23 mouse cellular contexts compared by ENCODE assay signal in the genomic region with DNA sequence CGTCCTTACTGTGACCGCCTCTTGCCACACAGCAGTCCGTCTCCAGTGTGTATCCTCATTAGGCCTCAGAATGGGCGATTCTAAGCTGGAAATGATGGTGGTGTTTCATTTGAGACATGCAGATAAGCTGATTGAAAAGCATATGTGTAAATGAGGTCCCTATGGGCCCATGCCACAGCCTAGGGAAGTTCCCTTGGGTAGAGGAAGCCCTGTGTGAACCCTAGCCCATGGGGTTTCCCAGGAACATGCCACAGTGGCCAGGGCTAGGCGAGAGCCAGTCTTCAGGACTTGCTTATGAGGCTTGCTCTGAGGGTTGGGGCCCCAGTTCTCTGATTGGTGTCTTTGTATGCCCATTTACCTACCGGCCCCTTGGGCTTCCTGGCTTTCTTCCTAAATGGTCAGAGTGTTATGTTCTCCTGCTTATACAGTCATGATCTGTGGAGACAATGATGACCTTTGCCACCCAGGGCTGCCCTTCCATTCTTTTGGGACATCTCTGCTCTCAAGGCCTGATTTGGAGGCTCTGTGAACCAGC.
DNase-seq lines count a peak whose midpoint lies in the region; ATAC-seq and TF ChIP-seq lines count a peak whose summit lies in the region.
"Had no signal": no experiment of that assay in that cellular context is flagged by ENCODE, and none has a peak within 500 bp of the region (broad histone marks: within the 10 kb centered on the region; RNA-seq: fewer than 3 reads in every experiment).

No protein-coding gene starts in this region.

- DNase-seq in CH12.LX (ENCODE audit: extremely low read depth): peak; percentile 92
- DNase-seq in forebrain, embryonic 14.5 days (ENCODE audit: low spot score): no peak
- DNase-seq in left cerebral cortex, postnatal 25 days (ENCODE audit: low spot score in 2 of 2): no peak
- DNase-seq: adrenal gland, adult 8-10 months; adrenal gland, postnatal 14 days; adrenal gland, postnatal 36 days; cerebellum, adult 11-12 months; cerebellum, adult 2 months; cerebellum, adult 9-10 months; cerebellum, postnatal 10 days; cerebellum, postnatal 25 days had no signal

- H3K9ac ChIP-seq in intestine, embryonic 16.5 days (ENCODE audit: low read depth, low read length): no peak overlapping the region
- H3K9ac ChIP-seq in intestine, embryonic 15.5 days: no peak overlapping the region
- H3K9ac ChIP-seq in midbrain, embryonic 13.5 days (replicated peaks): no peak overlapping the region
- H3K9ac ChIP-seq in midbrain, embryonic 15.5 days: no peak overlapping the region
- H3K9ac ChIP-seq in CH12.LX (ENCODE audit: insufficient read depth, low read depth): 0 out of 2 replicates have a peak overlapping the region, but pooled peaks have one; percentile 25
- no peak overlapping the region for H3K9ac ChIP-seq in intestine, postnatal 0 days (ENCODE audit: low read depth, low read length)
- H3K9ac ChIP-seq in forebrain, embryonic 14.5 days (ENCODE audit: low read length): no peak overlapping the region
- H3K9ac ChIP-seq: embryonic facial prominence, embryonic 12.5 days; forebrain, embryonic 13.5 days had no signal

- H3K4me3 ChIP-seq in intestine, embryonic 16.5 days (ENCODE audit: low read length): no peak overlapping the region
- no peak overlapping the region for H3K4me3 ChIP-seq in intestine, embryonic 15.5 days (replicated peaks)
- no peak overlapping the region for H3K4me3 ChIP-seq in midbrain, embryonic 13.5 days (replicated peaks)
- H3K4me3 ChIP-seq in midbrain, embryonic 15.5 days: no peak overlapping the region
- H3K4me3 ChIP-seq in CH12.LX (replicated peaks in 1 of 3; ENCODE audit: low read depth in 2 of 3, low read length in 2 of 3, poor library complexity in 1 of 3): no peak overlapping the region
- H3K4me3 ChIP-seq in intestine, postnatal 0 days (ENCODE audit: low read depth, low read length): no peak overlapping the region
- no peak overlapping the region for H3K4me3 ChIP-seq in forebrain, embryonic 14.5 days (ENCODE audit: low read depth, low read length)
- H3K4me3 ChIP-seq: embryonic facial prominence, embryonic 10.5 days; embryonic facial prominence, embryonic 12.5 days; forebrain, embryonic 13.5 days had no signal

- H3K4me1 ChIP-seq in intestine, embryonic 16.5 days (ENCODE audit: control insufficient read depth, insufficient read depth, low read length): no peaks in the 10 kb centered on the region
- no peaks in the 10 kb centered on the region for H3K4me1 ChIP-seq in intestine, embryonic 15.5 days (replicated peaks)
- H3K4me1 ChIP-seq in midbrain, embryonic 13.5 days (replicated peaks): no peaks in the 10 kb centered on the region
- H3K4me1 ChIP-seq in midbrain, embryonic 15.5 days: no peaks in the 10 kb centered on the region
- peaks cover 16 to 65% of the 10 kb centered on the region in 2 experiments for H3K4me1 ChIP-seq in CH12.LX (ENCODE audit: control insufficient read depth in 1 of 2, insufficient read depth in 2 of 2)
- H3K4me1 ChIP-seq in intestine, postnatal 0 days (replicated peaks; ENCODE audit: control insufficient read depth, insufficient read depth, low read length): 0 out of 2 replicates have a peak, but pooled peaks cover 4% of the 10 kb centered on the region
- H3K4me1 ChIP-seq in forebrain, embryonic 14.5 days (ENCODE audit: control insufficient read depth, insufficient read depth, low read length): no peaks in the 10 kb centered on the region
- H3K4me1 ChIP-seq: embryonic facial prominence, embryonic 10.5 days; embryonic facial prominence, embryonic 12.5 days; forebrain, embryonic 13.5 days had no signal

- ATAC-seq in intestine, embryonic 16.5 days: 0 out of 2 replicates have a peak, but pooled peaks have one; percentile 48
- ATAC-seq in intestine, embryonic 15.5 days: no peak
- no peak for ATAC-seq in midbrain, embryonic 13.5 days
- no peak for ATAC-seq in midbrain, embryonic 15.5 days (replicated peaks)
- ATAC-seq in intestine, postnatal 0 days: peak; percentile 65; the same call in 1 of the 2 replicates
- no peak for ATAC-seq in forebrain, embryonic 14.5 days
- ATAC-seq: activated CD4-positive, CD25-positive, alpha-beta regulatory T cell, adult 4 months; forebrain, embryonic 13.5 days; forebrain, embryonic 16.5 days; Patski had no signal

- H3K9me3 ChIP-seq in intestine, embryonic 16.5 days (ENCODE audit: control insufficient read depth, low read length): no peaks in the 10 kb centered on the region
- H3K9me3 ChIP-seq in intestine, embryonic 15.5 days: no peaks in the 10 kb centered on the region
- no peaks in the 10 kb centered on the region for H3K9me3 ChIP-seq in midbrain, embryonic 13.5 days
- H3K9me3 ChIP-seq in midbrain, embryonic 15.5 days: no peaks in the 10 kb centered on the region
- H3K9me3 ChIP-seq in CH12.LX (replicated peaks; ENCODE audit: low read length): no peaks in the 10 kb centered on the region
- no peaks in the 10 kb centered on the region for H3K9me3 ChIP-seq in intestine, postnatal 0 days (ENCODE audit: control insufficient read depth)
- H3K9me3 ChIP-seq in forebrain, embryonic 14.5 days (replicated peaks; ENCODE audit: control insufficient read depth, low read length): no peaks in the 10 kb centered on the region
- H3K9me3 ChIP-seq: embryonic facial prominence, embryonic 10.5 days; embryonic facial prominence, embryonic 12.5 days; forebrain, embryonic 13.5 days; G1E had no signal

- peak; percentile 71 for TF ChIP-seq EP300 in CH12.LX (IDR thresholded peaks at IDR 0.05; ENCODE audit: low read length)

- intact Hi-C loops in left cerebral cortex, postnatal 25 days (cut with DNase I): no loop called here

- WGBS in intestine, embryonic 16.5 days: 70% methylated on average over 6 of the region's 6 CpGs
- WGBS in intestine, embryonic 15.5 days: 69% methylated on average over 6 of the region's 6 CpGs
- 88% methylated on average over 6 of the region's 6 CpGs for WGBS in midbrain, embryonic 13.5 days
- WGBS in midbrain, embryonic 15.5 days: 84% methylated on average over 6 of the region's 6 CpGs
- 65% methylated on average over 6 of the region's 6 CpGs for WGBS in intestine, postnatal 0 days
- WGBS in forebrain, embryonic 14.5 days: 84% methylated on average over 6 of the region's 6 CpGs

- no peaks in the 10 kb centered on the region for H3K27me3 ChIP-seq in intestine, embryonic 16.5 days (replicated peaks; ENCODE audit: control insufficient read depth, insufficient read depth, low read length)
- H3K27me3 ChIP-seq in intestine, embryonic 15.5 days (replicated peaks): no peaks in the 10 kb centered on the region
- H3K27me3 ChIP-seq in midbrain, embryonic 13.5 days: no peaks in the 10 kb centered on the region
- no peaks in the 10 kb centered on the region for H3K27me3 ChIP-seq in midbrain, embryonic 15.5 days (replicated peaks)
- no peaks in the 10 kb centered on the region for H3K27me3 ChIP-seq in CH12.LX (replicated peaks)
- no peaks in the 10 kb centered on the region for H3K27me3 ChIP-seq in intestine, postnatal 0 days (replicated peaks; ENCODE audit: control insufficient read depth, insufficient read depth, low read length)
- no peaks in the 10 kb centered on the region for H3K27me3 ChIP-seq in forebrain, embryonic 14.5 days (replicated peaks; ENCODE audit: control insufficient read depth, insufficient read depth, low read length)
- H3K27me3 ChIP-seq: embryonic facial prominence, embryonic 12.5 days; forebrain, embryonic 13.5 days; Patski had no signal

- TF ChIP-seq RAD21 in CH12.LX (IDR thresholded peaks at IDR 0.05; ENCODE audit: low read depth, low read length): no peak

- no peak for TF ChIP-seq CTCF in CH12.LX (conservative IDR thresholded peaks at IDR 0.05 in 1 of 2, IDR thresholded peaks at IDR 0.05 in 1 of 2; ENCODE audit: low read depth in 2 of 2, low read length in 2 of 2)
- no peak for TF ChIP-seq CTCF in intestine, postnatal 0 days (IDR thresholded peaks at IDR 0.05; ENCODE audit: low read depth)

- H3K79me2 ChIP-seq in CH12.LX (replicated peaks; ENCODE audit: control insufficient read depth, extremely low read depth, insufficient read depth, poor library complexity, severe bottlenecking): no peaks in the 10 kb centered on the region; the same call in 1 of the 2 replicates

- dilution Hi-C loops in CH12.LX (cut with MboI; ENCODE audit: extremely low pct_ligation_motif_present, extremely low pct_unique_long_range_greater_than_20kb, low sequenced_read_pairs): no loop called here

- no peak overlapping the region for H3K4me2 ChIP-seq in intestine, embryonic 16.5 days (ENCODE audit: low read depth, low read length)
- no peak overlapping the region for H3K4me2 ChIP-seq in intestine, embryonic 15.5 days (replicated peaks)
- no peak overlapping the region for H3K4me2 ChIP-seq in midbrain, embryonic 13.5 days (replicated peaks)
- no peak overlapping the region for H3K4me2 ChIP-seq in midbrain, embryonic 15.5 days
- H3K4me2 ChIP-seq in CH12.LX (ENCODE audit: insufficient read depth, low read depth, poor library complexity, severe bottlenecking): peak overlapping the region; percentile 64
- H3K4me2 ChIP-seq in intestine, postnatal 0 days (replicated peaks; ENCODE audit: low read depth): no peak overlapping the region
- H3K4me2 ChIP-seq in forebrain, embryonic 14.5 days (ENCODE audit: low read length): no peak overlapping the region
- H3K4me2 ChIP-seq: embryonic facial prominence, embryonic 12.5 days; forebrain, embryonic 13.5 days had no signal

- in situ Hi-C loops in CH12.LX (cut with MboI; ENCODE audit: low pct_ligation_motif_present, low pct_unique_long_range_greater_than_20kb, low sequenced_read_pairs): no loop called here

- peak; percentile 26; the same call in 1 of the 2 replicates for TF ChIP-seq POLR2A in CH12.LX (IDR thresholded peaks at IDR 0.05; ENCODE audit: low read depth, low read length)

- no peak overlapping the region for H3K27ac ChIP-seq in intestine, embryonic 16.5 days (ENCODE audit: low read length)
- H3K27ac ChIP-seq in intestine, embryonic 15.5 days: no peak overlapping the region
- peak overlapping the region; percentile 16; the same call in 1 of the 2 replicates for H3K27ac ChIP-seq in midbrain, embryonic 13.5 days
- no peak overlapping the region for H3K27ac ChIP-seq in midbrain, embryonic 15.5 days
- peak overlapping the region; percentile 54; the same call in 1 of the 2 replicates for H3K27ac ChIP-seq in CH12.LX (ENCODE audit: insufficient read depth, low read depth)
- H3K27ac ChIP-seq in intestine, postnatal 0 days (ENCODE audit: low read depth, low read length): no peak overlapping the region
- H3K27ac ChIP-seq in forebrain, embryonic 14.5 days (ENCODE audit: low read depth, low read length): no peak overlapping the region
- H3K27ac ChIP-seq: embryonic facial prominence, embryonic 10.5 days; embryonic facial prominence, embryonic 12.5 days; forebrain, embryonic 13.5 days had no signal

- no peaks in the 10 kb centered on the region for H3K36me3 ChIP-seq in intestine, embryonic 16.5 days (ENCODE audit: control insufficient read depth, insufficient read depth, low read length)
- no peaks in the 10 kb centered on the region for H3K36me3 ChIP-seq in intestine, embryonic 15.5 days
- H3K36me3 ChIP-seq in midbrain, embryonic 13.5 days: no peaks in the 10 kb centered on the region
- H3K36me3 ChIP-seq in midbrain, embryonic 15.5 days (replicated peaks): no peaks in the 10 kb centered on the region
- H3K36me3 ChIP-seq in CH12.LX (replicated peaks in 1 of 2; ENCODE audit: control insufficient read depth in 1 of 2, insufficient read depth in 1 of 2, low read length in 1 of 2): peaks cover 0 to 17% of the 10 kb centered on the region in 2 experiments
- no peaks in the 10 kb centered on the region for H3K36me3 ChIP-seq in intestine, postnatal 0 days (ENCODE audit: control insufficient read depth, insufficient read depth)
- H3K36me3 ChIP-seq in forebrain, embryonic 14.5 days (ENCODE audit: control insufficient read depth, insufficient read depth, low read length): no peaks in the 10 kb centered on the region
- H3K36me3 ChIP-seq: embryonic facial prominence, embryonic 10.5 days; embryonic facial prominence, embryonic 12.5 days had no signal

Comparison
In these comparisons a context has a peak if more than half of its experiments do, and no peak if none do; other contexts are left out.
1. ATAC-seq: peak in intestine, embryonic 16.5 days (single experiment) and intestine, postnatal 0 days (single experiment); none in intestine, embryonic 15.5 days (single experiment), midbrain, embryonic 13.5 days (single experiment), midbrain, embryonic 15.5 days (single experiment) and forebrain, embryonic 14.5 days (single experiment).
2. H3K27ac ChIP-seq: peak in midbrain, embryonic 13.5 days (single experiment) and CH12.LX (single experiment); none in intestine, embryonic 16.5 days (single experiment), intestine, embryonic 15.5 days (single experiment), midbrain, embryonic 15.5 days (single experiment), intestine, postnatal 0 days (single experiment) and forebrain, embryonic 14.5 days (single experiment).